Mouse (Mus musculus) adipose tissue, adult 10 weeks (tissue): ENCODE data around the gene Fancg. TPM values are rescaled to one million over a fixed set of nuclear protein-coding genes. Genes with fewer than 3 reads are reported as not detected.

ENCODE experiments used
- polyA plus RNA-seq: library from polyadenylated mRNA; stranded (reverse); fragments of 350-450 nt; fragmentation: Illumina TruSeq; extraction: RNeasy Lipid Tissue Mini Kit (QIAGEN cat#74804); gene quantifications from one replicate; pipeline ENCODE4 v1.2.3, GENCODE M21; 2014; ENCODE audit warnings: low read depth, low replicate concordance

The Fancg gene
- polyA plus RNA-seq: 8.8 TPM

DNA sequence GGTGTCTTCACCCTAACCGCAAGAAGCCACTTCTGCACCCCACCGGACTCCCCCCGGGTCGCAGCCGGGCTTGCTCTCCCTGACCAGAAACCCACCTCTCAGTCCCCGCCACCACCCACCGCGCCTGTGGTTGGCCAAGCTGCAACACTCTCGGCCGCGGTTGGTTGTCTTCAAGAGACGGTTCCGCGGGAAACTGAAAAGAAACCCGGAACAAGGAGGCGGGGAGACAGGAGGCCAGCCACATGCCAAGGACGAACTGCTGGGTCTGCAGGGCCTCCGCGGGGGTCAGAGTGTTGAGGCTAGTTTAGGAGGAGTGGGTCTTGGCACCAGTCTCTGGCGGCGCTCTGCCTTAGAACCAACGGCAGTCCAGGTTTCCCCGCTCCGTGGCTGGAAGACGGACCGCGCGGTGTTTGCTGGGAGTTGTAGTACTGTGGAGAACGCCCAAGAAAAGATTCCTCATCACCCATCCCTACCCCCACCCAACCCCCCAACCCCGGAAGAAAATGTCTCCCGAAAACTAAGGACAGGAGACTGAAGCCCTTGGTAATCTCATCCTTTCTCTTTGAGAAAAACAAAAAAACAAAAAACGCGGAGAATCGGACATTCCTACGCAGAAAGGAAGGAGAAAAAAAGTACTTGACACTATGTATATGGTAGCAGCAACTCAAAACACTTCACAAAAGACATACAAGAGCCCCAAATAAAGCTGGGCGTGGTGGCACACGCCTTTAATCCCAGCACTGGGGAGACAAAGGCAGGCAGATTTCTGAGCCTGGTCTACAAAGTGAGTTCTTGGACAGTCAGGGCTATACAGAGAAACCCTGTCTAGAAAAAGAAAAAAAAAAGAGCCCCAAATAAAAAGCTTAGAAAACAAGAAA is at the start of gene Fancg:
TSS of gene Fancg (minus strand) at position 346 of the 878 bp plus-strand sequence.

DNA sequence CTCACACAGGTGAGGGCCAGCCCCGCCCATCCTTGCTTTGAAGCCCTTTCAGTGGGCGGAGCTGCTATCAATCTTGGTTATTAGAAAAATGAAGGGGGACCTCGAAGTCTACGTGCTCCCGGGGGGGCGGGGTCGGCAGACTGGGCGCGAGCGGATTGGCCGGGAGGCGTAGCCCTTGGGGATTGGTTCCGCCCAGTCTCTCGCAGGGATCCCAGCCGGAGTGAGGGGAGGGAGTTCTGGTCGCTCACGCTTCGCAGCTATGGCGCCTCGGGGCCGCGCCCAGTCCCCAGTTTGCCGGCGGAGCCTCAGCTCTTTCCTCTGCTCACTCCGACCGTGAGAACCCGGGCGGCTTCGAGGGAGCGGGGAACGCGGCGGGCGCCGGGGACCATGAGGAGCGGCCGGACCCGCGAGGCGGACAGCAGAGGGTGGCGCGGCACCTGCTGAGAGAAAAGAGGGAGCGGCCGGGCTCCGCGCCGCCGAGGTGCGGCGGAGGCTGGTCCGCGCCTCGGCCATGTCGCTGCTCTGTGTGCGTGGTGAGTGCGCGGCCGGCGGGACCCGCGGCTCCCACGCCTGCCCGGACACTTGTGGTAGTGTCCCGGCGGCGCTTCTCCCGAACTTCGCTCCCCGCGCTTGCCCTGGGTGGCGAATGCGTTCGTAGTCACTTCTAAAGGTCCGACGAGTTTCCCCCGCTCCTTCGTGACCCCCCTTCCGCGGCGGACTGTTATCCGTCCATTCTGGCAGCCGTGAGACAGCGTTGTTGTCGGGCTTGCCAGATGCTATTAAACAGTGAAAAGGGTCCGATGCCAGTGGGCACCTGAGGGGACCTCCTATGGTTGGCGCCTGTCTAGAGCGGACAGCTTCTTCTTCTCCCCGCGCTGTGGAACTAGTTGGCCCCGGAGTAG is 48.7 kb upstream of the Fancg start, which contains the start of gene Unc13b:
TSS of gene Unc13b (plus strand) at position 201 of the 902 bp plus-strand sequence.

DNA sequence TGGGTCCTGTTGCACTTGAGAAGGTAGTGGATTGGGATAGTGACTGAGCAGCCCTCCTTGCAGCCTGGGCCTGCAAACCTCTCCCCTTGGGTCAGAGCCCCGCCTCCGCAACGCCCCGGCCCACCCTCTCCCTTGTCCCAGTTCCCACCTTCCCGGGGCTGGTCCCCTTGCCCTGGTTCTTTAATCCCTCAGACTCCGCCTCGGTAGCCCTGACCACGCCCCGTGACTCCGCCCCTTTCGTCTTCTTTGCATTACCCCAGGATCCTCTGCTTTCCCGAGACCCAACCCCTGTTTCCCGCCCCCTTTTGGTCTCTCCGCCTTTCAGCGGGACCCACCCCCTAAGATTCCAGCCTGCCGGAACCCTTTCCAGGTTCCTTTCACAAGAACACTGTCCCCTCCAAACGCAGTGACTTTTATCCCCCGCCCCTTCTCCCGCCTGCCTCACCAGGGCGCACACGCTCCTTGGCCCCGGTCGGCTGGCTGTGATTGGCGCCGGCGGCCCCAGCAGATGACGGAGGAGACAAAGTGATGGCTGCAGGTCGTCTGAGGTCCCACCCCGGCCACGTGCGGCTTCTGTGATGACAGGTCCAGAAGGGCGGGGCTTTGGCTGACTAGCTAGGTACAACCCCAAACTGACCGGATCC is 35.5 kb upstream of the Fancg start, which contains the start of gene Fam214b:
TSS of gene Fam214b (minus strand) at position 562 of the 644 bp plus-strand sequence.

DNA sequence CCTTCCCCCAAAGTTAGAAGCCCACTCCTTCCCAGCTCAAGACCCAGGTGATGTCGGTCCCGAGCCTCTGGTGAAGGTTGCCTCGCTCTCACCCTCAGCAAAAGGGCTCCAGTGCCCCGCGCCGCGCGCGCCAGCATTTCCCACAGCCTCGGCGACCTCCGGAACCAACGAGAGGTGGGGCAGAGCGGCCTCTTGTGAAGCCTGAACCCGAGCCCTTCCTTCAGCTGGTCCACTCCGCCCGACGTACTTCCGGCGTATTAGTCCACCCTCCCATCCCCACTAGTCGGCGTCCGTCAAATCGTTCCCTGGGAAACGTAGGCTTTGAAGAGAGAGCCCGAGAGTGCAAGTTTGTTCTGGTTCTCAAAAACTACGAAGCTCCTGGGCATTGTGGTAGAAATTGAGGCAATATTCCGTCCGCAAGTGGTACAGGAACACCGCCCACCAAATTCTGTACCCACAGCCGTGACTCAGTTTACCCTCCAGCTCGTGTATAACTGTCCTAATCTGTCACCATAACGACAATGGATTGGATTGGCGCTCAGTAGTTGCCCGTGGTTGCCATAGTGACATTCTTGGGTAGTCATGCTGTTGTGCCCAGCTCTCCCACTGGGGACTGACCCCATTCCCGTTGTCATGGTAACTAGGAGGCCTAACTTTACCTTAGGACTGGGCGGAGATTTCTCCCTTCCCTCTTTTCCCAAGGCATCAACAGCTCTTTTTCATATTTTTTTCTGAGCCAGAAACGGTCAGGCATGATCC is 21.1 kb upstream of the Fancg start, which contains the start of gene Stoml2:
TSS of gene Stoml2 (minus strand) at position 474 of the 759 bp plus-strand sequence.

DNA sequence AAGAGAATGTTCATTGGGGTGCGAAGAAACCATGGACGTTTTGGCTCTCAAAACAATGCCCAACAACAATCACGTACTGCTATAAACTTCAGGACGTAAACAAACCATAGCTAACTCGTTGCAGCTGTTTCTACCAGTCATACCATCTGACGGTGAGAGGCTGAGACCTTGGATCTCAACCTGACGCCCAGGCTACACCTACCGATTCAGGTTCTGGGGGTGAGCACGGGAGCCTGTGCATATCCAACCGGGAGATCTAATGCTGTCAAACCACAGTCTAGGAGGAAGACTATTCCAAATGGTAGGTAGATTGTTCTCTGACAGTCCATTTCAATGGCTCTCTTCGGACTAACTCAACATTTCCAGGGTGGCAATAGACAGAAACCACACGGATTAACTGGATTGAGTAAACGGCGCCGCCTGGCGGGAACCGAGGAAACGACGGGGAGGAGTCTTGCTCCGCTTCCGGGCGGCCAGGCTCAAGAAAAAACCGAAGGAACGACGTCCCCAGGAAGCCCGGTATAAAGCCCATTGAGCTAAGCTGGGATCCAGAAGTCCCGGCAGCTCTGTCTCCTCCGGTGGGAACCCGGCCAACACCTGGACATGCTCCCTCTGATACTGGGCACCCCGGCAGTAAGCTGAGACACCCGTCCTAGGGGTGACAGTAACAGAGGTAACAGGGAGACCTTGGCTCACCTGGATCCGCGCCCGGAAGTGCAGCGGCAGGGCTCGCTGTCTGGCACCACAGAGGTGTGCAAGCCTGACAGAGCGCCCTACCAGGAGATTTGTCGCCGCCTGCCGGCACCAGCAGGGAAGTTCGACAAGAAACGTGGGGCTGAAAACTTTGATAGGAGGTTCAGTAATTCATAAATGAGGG is 15.0 kb upstream of the Fancg start, which contains the start of gene Pigo:
TSS of gene Pigo (minus strand) at position 736 of the 877 bp plus-strand sequence.

DNA sequence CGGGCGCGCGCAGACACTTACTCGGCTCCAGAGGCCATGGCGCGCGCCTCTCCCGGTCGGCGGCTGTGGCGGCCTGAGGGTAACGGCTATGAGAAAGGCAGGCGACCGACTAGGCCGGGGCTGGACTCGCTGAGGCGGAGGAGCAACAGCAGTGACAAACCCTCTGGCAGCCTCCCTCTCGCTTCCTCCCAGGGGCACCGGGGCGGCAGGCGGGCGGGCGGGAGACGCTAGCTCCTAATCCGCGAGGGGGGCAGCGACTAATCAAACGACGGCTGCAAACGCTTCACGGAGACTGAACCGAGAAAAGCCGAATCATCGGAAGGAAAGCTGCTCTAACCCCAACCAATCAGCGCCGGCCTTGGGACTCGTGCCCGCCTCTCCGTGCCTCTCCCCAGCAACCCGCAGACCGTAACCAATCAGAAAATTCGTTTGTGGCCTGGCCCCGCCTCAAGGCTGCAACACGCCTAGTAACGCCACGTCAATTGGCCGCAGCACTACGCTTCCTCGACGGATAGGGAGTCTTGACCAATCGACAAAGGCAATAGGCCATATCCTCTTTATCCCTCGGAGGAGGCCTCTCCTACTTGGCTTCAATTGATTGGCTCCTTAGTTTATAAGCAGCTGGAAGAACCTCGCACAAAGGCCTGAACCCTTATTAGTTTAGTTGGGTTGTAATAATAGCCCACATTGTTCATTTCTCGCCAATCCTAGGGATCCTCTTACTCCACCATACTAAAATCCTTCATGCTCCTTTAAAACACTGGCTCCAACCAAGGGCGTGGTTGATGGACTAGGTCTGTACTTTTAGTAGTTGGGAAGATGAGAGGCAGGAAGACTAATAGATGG is 9.9 kb downstream of the Fancg start, which contains the start of gene Vcp:
TSS of gene Vcp (minus strand) at position 367 of the 846 bp plus-strand sequence.

DNA sequence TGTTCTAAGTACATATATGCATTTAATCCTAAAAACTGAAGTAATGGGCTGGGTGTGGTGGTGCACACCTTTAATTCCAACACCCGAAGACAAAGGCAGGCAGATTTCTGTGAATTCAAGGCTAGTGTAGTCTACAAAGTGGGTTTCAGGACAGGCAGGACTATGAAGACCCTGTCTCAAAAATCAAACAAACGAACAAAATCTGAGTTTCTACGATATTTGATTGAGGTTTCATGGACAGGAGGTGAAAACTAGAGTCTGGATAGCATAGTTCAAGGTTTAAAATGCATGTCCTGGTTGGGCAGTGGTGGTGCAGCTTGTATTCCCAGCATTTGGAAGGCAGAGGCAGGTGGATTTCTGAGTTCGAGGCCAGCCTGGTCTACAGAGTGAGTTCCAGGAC is 41.0 kb downstream of the Fancg start, which contains the start of gene 1700022I11Rik:
TSS of gene 1700022I11Rik (plus strand) at position 301 of the 400 bp plus-strand sequence.

Other genes with a start within 250 kb of the Fancg start
- 115 TPM for gene Ccl21a, start 236.5 kb downstream of the Fancg start, polyA plus RNA-seq
- 0.31 TPM for gene Fam205a1, start 156.6 kb downstream of the Fancg start, polyA plus RNA-seq
- not detected for gene Gm12394, start 153.7 kb downstream of the Fancg start, polyA plus RNA-seq
- gene Fam205c, start 136.3 kb downstream of the Fancg start, polyA plus RNA-seq: 7.8 TPM
- 1.0 TPM for gene Phf24, start 93.8 kb downstream of the Fancg start, polyA plus RNA-seq
- 12.6 TPM for gene Dnajb5, start 60.7 kb downstream of the Fancg start, polyA plus RNA-seq
- gene 1700022I11Rik, start 40.9 kb downstream of the Fancg start, polyA plus RNA-seq: 0.30 TPM
- 276 TPM for gene Vcp, start 10.0 kb downstream of the Fancg start, polyA plus RNA-seq
- 19.7 TPM for gene Pigo, start 15.3 kb upstream of the Fancg start, polyA plus RNA-seq
- 70.3 TPM for gene Stoml2, start 21.2 kb upstream of the Fancg start, polyA plus RNA-seq
- 32.3 TPM for gene Fam214b, start 35.7 kb upstream of the Fancg start, polyA plus RNA-seq
- gene Unc13b, start 48.4 kb upstream of the Fancg start, polyA plus RNA-seq: 22.2 TPM